Mouse (Mus musculus): ENCODE measurements around the gene Gm6902. TPM values are rescaled to one million over a fixed set of nuclear protein-coding genes. Genes with fewer than 3 reads are reported as not detected.

Gm6902 gene
- not detected for total RNA-seq (2023)

DNA sequence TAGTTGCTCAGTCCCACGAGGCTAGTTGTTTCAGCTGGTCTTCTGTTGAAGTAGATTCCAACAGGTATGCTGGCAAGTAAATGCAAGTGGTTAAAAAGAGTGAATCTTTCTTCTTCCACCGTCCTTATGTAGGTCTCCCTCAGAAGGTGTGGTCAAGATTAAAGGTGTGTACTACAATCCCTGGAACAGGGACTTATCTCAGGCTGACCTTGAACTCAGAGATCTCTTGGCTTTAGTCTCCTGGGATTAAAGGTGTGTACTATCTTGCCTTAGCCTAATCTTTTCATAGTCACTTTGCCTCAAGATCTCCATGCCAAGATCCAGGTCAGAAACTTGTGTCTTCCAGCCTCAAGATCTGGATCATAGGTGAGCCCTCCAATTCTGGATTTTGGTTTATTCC is at the start of gene Gm6902:
Gm6902 (minus strand) TSS at position 101 of the 400 bp plus-strand sequence.

DNA sequence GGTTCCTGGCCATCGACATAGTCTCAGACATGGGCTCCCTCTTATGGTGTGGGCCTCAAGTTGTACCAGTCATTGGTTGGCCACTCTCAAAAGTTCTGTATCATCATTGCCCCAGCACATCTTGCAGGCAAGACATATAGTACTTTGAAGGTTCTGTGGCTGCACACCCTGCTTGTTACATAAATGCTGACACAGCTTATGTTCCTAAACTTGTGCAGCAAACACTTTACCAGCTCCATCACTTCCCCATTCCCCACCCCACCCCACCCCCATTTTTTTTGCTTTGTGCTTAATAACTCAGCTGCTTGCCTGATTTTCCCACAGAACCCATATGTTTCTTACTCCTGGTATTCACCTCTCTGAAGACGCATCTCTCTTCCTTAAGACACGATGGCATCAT is 22.2 kb upstream of the Gm6902 start, which contains the start of gene Nlrp4e:
Nlrp4e (plus strand) TSS at position 301 of the 400 bp plus-strand sequence.

GRCm38 (mm10) chr7:23251582-23251981 is 27.1 kb downstream of the Gm6902 start, which contains the start of gene Vmn1r166:
Gene Vmn1r166 (minus strand): TSS chr7:23251682.

Other genes with a start within 250 kb of the Gm6902 start
- gene Vmn1r163, start 223.4 kb downstream of the Gm6902 start, total RNA-seq (2023), result not detected
- gene Gm8720, start 211.4 kb downstream of the Gm6902 start, total RNA-seq (2023), result not detected
- gene Gm10662, start 134.4 kb downstream of the Gm6902 start, total RNA-seq (2023), result not detected
- not detected for gene Vmn1r165, start 61.6 kb downstream of the Gm6902 start, total RNA-seq (2023)
- gene Vmn1r166, start 27.2 kb downstream of the Gm6902 start, total RNA-seq (2023), result not detected
- gene Nlrp4e, start 22.3 kb upstream of the Gm6902 start, total RNA-seq (2023), result not detected
- gene Nlrp5, start 107.0 kb upstream of the Gm6902 start, total RNA-seq (2023), result not detected
- gene Vmn1r167, start 228.3 kb upstream of the Gm6902 start, total RNA-seq (2023), result not detected